Mouse (Mus musculus): ENCODE measurements around the gene Dnajc11. TPM values are rescaled to one million over a fixed set of nuclear protein-coding genes. Genes with fewer than 3 reads are reported as not detected.

Dnajc11 gene
- total RNA-seq, 2 experiments from 2014 or later: 54.6 to 58.8 TPM

GRCm38 (mm10) chr4:151919900-151920643, 13.4 kb upstream of the Dnajc11 start:
- intact Hi-C loops (cut with DNase I): loop anchor here (5.0 kb wide), 1 partner anchor 53 kb away; no protein-coding TSS in a partner anchor
- peak in 1 of 2 experiments; percentile 72 for DNase-seq

- intact Hi-C loops (cut with DNase I): loop anchor here (5.0 kb wide), 1 partner anchor 55 kb away; no protein-coding TSS in a partner anchor
- DNase-seq: no peak
These were observed 11.4 kb upstream of the Dnajc11 start for GRCm38 (mm10) chr4:151922124-151922523.

GRCm38 (mm10) chr4:151932576-151933504, 651 bp upstream of the Dnajc11 start:
- no peak for DNase-seq
- intact Hi-C loops (cut with DNase I): no loop called here

- intact Hi-C loops (cut with DNase I): no loop called here
These were observed 703 bp downstream of the Dnajc11 start for GRCm38 (mm10) chr4:151934215-151934572.

GRCm38 (mm10) chr4:151937441-151937840, 4.0 kb downstream of the Dnajc11 start:
- intact Hi-C loops (cut with DNase I): no loop called here
- no peak for DNase-seq

More at GRCm38 (mm10) chr4:151934215-151934572, 703 bp downstream of the Dnajc11 start:
- no peak for DNase-seq

- DNase-seq: no peak
- intact Hi-C loops (cut with DNase I): no loop called here
These were observed 4.6 kb downstream of the Dnajc11 start for GRCm38 (mm10) chr4:151938089-151938488.

- intact Hi-C loops (cut with DNase I): no loop called here
- no peak for DNase-seq
These were observed 12.7 kb downstream of the Dnajc11 start for GRCm38 (mm10) chr4:151946211-151946610.

- DNase-seq: no peak
- intact Hi-C loops (cut with DNase I): no loop called here
These were observed 15.3 kb downstream of the Dnajc11 start for GRCm38 (mm10) chr4:151948497-151949471.

- DNase-seq: no peak
- intact Hi-C loops (cut with DNase I): no loop called here
These were observed 19.7 kb downstream of the Dnajc11 start for GRCm38 (mm10) chr4:151953209-151953608.

GRCm38 (mm10) chr4:151955791-151956190, 22.3 kb downstream of the Dnajc11 start:
- no peak for DNase-seq
- intact Hi-C loops (cut with DNase I): no loop called here

GRCm38 (mm10) chr4:151957584-151958315, 24.3 kb downstream of the Dnajc11 start:
- intact Hi-C loops (cut with DNase I): no loop called here
- DNase-seq: no peak

- intact Hi-C loops (cut with DNase I): no loop called here
- no peak for DNase-seq
These were observed 26.5 kb downstream of the Dnajc11 start for GRCm38 (mm10) chr4:151959849-151960512.

- DNase-seq: no peak
- intact Hi-C loops (cut with DNase I): no loop called here
These were observed 27.0 kb downstream of the Dnajc11 start for GRCm38 (mm10) chr4:151960513-151960854.

GRCm38 (mm10) chr4:151962817-151963216, 29.3 kb downstream of the Dnajc11 start:
- DNase-seq: no peak
- intact Hi-C loops (cut with DNase I): no loop called here

GRCm38 (mm10) chr4:151968204-151968921, 34.9 kb downstream of the Dnajc11 start:
- intact Hi-C loops (cut with DNase I): no loop called here
- DNase-seq: no peak

GRCm38 (mm10) chr4:151972221-151972967, 38.9 kb downstream of the Dnajc11 start:
- no peak for DNase-seq
- intact Hi-C loops (cut with DNase I): no loop called here

- peak in 1 of 2 experiments; percentile 13 for DNase-seq
- intact Hi-C loops (cut with DNase I): no loop called here
These were observed 42.0 kb downstream of the Dnajc11 start for GRCm38 (mm10) chr4:151975441-151975840.

GRCm38 (mm10) chr4:151977748-151978147, 44.3 kb downstream of the Dnajc11 start:
- intact Hi-C loops (cut with DNase I): no loop called here
- DNase-seq: peak; percentile 83 to 87
